13 mouse cellular contexts compared by ENCODE assay signal in the genomic region with DNA sequence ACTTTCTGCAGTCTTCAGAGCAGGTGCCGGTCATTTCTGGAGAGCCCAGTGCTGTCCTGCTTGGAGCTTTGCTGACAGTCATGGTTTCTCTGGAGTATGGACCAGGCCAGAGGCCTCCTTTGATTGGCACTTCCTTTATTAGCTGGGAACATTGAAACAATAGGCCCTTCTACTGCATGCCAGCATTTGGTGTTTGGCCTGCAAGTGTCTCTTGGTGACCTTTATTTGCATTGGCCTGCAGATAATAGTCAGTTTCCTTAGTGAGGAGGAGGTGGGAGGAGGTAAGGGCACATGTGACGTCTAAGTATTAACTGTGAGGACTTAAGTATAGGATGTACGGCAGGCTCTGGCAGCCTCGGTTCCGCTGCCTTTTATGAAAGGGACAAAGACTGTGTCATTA.
DNase-seq lines count a peak whose midpoint lies in the region; ATAC-seq lines count a peak whose summit lies in the region.
"Had no signal": no experiment of that assay in that cellular context is flagged by ENCODE, and none has a peak within 500 bp of the region (broad histone marks: within the 10 kb centered on the region; RNA-seq: fewer than 3 reads in every experiment).

No protein-coding gene starts in this region.

- WGBS in intestine, embryonic 15.5 days, result 62% methylated on average over 5 of the region's 5 CpGs

- H3K4me2 ChIP-seq in intestine, embryonic 15.5 days (replicated peaks), result no peak overlapping the region
- H3K4me2 ChIP-seq: lung, embryonic 15.5 days had no signal

- ATAC-seq in frontal cortex, adult (ENCODE audit: low TSS enrichment), result peak; percentile 44; the same call in 1 of the 2 replicates
- no peak for ATAC-seq in intestine, embryonic 15.5 days

- H3K9ac ChIP-seq in intestine, embryonic 15.5 days, result no peak overlapping the region
- H3K9ac ChIP-seq: lung, embryonic 15.5 days had no signal

- no peaks in the 10 kb centered on the region for H3K36me3 ChIP-seq in intestine, embryonic 15.5 days
- H3K36me3 ChIP-seq: lung, embryonic 15.5 days had no signal

- no peak for DNase-seq in frontal cortex, postnatal 25 days (ENCODE audit: low spot score in 2 of 2)
- peak; percentile 39 for DNase-seq in adipocyte (ENCODE audit: low spot score)
- DNase-seq in fat pad, adult 2 months (ENCODE audit: extremely low read depth, low read depth, low spot score), result peak; percentile 21
- DNase-seq in lung, postnatal 10 days, result peak; percentile 40
- no peak for DNase-seq in urinary bladder, postnatal 14 days (ENCODE audit: low spot score)
- DNase-seq in adrenal gland, postnatal 10 days, result no peak
- DNase-seq: kidney, adult 11 months; thymus, adult 2 months had no signal

- H3K4me3 ChIP-seq in intestine, embryonic 15.5 days (replicated peaks), result no peak overlapping the region
- H3K4me3 ChIP-seq: erythroblast, embryonic 14.5 days; lung, embryonic 15.5 days had no signal

- H3K9me3 ChIP-seq in intestine, embryonic 15.5 days, result no peaks in the 10 kb centered on the region
- H3K9me3 ChIP-seq: lung, embryonic 15.5 days had no signal

- no peak overlapping the region for H3K27ac ChIP-seq in intestine, embryonic 15.5 days
- H3K27ac ChIP-seq: lung, embryonic 15.5 days had no signal

- H3K4me1 ChIP-seq in intestine, embryonic 15.5 days (replicated peaks), result 0 out of 2 replicates have a peak, but pooled peaks cover 3% of the 10 kb centered on the region

- no peaks in the 10 kb centered on the region for H3K27me3 ChIP-seq in intestine, embryonic 15.5 days (replicated peaks)
- H3K27me3 ChIP-seq: CH12.LX; lung, embryonic 15.5 days had no signal

Comparison
In these comparisons a context has a peak if more than half of its experiments do, and no peak if none do; other contexts are left out.
1. DNase-seq: peak in adipocyte (single experiment), fat pad, adult 2 months (single experiment) and lung, postnatal 10 days (single experiment); none in frontal cortex, postnatal 25 days (0 of 2), urinary bladder, postnatal 14 days (single experiment) and adrenal gland, postnatal 10 days (single experiment).